Mouse (Mus musculus): ENCODE measurements around the gene Clcc1. TPM values are rescaled to one million over a fixed set of nuclear protein-coding genes. Genes with fewer than 3 reads are reported as not detected.

The Clcc1 gene
- total RNA-seq, 1 experiment from 2014 or later = 48.8 TPM

- no peak for DNase-seq
Observed at GRCm38 (mm10) chr3:108702789-108703188, 49.1 kb downstream of the Clcc1 start.

DNA sequence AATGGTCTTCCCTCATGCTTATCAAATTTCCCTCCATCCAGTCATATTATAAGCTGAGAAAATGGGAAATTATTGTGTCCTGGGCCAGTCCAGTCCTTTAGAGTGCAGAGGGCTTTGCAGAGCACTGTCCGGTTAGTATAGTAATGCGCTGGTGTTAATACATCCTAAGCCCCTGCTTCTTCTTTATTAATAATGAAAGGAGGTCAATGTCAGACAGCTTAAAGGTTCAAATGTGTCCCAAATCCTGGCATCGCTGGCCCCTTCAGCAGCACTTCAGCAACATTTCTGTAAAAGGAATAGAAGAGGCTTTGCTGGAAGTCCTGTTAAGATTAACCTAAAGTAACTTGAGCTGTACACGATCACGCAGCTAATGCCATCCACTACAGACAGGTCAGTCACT, 57.6 kb downstream of the Clcc1 start:
- no peak for DNase-seq

DNA sequence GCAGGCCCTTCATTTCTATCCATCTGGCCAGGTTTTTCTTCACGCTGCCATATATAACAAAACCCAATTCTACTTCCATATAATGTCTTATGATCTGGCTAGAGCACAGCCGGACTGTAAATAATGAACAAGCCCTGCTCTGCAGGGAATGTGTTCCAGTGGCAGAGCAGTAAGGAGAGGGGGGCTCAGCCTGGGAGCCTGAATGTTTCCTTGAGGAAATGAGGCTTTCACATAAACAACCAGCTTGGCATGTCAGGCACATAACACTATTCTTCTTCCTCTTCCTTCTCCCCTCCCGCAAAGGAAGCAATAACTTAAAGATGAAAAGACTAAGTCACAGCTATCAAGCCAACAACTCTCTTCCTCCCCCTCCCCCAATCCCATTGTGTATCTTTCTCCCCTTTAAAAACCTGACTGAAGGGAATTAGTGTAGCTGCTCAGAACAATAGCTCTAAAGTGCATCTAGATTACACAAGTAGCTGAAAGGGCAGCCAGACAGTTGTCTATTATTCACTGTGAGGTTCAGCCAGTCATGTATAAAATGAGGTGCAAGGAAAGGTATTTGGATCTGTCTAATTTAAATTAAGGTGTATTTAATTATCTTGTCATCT, 59.5 kb downstream of the Clcc1 start:
- no peak for DNase-seq

GRCm38 (mm10) chr3:108714837-108715236, 61.1 kb downstream of the Clcc1 start:
- DNase-seq = no peak

DNA sequence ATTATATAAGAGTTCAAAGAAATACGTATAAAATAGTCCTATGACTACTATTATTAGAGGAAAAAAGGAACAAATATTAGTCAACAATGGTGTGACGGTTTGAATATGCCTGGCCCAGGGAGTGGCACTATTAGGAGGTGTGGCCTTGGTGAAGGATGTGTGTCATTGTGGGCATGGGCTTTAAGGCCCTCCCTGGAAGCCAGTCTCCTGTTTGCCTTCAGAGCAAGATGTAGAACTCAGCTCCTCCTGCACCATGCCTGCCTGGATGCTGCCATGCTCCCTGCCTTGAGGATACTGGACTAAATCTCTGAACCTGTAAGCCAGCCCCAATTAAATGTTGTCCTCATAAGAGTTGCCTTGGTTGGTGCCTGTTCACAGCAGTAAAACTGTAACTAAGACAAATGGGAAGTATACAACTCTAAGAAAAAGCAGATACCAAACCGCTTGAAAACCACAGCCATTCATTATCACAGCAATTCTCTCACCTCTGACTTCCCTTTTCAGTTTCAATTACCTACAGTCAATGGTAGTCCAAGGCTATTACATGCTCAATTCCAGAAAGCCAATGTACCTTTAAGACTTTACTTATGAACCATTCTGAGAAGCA, 64.3 kb downstream of the Clcc1 start:
- no peak for DNase-seq

DNA sequence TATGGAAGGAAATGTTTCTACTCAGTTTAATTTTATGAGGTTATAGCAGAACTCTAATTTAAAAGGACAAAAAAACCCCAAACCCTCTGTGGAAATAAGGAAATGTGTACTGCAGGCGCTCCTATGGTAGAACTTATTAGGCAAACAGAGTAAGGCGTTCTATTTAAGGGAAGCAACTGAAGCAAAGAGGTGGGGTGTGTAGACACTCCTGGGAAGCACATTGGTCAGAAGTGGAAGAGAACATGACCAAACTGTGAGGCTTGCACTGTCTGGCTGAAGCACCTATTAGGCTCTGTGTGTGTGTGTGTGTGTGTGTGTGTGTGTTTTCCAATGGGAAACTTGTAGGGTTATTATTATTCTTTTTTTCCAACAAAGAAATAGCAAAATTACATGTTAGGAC, 65.6 kb downstream of the Clcc1 start:
- no peak for DNase-seq

DNA sequence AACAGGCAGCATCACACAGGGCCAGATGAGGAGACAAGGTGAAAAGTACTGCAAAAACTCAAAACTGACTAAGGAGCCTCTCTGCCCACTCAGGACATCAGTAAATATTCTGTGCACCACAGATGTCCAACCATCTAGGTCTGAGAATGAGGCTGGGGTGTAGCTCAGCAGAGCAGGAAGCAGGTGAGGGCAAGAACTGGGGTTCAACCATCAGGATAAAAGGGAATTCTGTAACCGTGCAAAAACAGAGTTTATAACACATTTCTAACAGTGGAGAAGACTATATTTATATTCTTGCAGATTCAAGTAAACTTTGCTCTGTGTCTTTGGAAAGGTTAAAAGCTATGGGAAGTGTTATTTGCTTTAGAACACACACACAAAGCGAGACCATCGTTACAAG, 66.0 kb downstream of the Clcc1 start:
- DNase-seq = no peak

DNA sequence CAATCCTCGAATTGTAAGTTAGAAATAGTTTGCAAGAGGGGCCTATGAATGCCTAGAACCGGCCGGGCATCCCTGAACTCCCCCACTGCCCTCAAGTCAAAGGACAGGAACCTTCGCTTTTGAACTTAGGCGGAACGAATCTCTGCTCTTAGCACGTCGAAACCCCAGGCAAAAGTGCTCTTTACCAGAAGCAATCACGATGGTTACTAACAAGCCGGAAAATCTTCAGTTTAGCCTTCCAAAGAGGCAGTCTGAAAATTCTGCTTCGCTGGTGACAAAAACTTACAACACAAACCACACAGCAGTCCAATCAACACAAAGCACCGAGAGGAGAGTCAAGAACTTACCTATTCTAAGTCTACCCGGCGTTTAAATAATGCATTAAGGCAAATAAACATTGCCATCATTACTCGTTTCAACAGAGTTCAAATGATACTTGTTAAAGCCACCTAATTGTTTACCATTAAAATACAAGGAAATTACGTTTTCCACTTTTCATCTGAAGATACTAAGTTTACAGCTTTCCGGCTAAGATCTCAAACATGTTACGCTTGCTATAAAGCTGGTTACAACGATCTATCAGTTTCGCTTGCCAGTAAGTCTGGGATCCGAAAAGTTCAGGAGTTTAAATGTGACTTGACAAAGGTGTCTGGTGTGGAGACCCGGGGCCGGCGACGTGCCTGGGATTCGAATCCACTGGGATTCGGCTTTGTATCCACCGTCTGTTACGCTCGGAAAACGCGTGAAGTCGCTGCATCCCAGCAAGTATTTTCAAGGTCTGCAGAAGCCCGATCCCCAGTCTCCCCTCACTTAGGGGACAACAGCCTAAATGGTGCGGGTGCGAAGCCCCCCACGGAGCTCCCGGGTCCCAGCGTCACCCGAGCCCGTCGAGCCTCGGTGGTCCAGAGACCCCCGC, 67.6 kb downstream of the Clcc1 start:
- DNase-seq = peak; percentile 32

DNA sequence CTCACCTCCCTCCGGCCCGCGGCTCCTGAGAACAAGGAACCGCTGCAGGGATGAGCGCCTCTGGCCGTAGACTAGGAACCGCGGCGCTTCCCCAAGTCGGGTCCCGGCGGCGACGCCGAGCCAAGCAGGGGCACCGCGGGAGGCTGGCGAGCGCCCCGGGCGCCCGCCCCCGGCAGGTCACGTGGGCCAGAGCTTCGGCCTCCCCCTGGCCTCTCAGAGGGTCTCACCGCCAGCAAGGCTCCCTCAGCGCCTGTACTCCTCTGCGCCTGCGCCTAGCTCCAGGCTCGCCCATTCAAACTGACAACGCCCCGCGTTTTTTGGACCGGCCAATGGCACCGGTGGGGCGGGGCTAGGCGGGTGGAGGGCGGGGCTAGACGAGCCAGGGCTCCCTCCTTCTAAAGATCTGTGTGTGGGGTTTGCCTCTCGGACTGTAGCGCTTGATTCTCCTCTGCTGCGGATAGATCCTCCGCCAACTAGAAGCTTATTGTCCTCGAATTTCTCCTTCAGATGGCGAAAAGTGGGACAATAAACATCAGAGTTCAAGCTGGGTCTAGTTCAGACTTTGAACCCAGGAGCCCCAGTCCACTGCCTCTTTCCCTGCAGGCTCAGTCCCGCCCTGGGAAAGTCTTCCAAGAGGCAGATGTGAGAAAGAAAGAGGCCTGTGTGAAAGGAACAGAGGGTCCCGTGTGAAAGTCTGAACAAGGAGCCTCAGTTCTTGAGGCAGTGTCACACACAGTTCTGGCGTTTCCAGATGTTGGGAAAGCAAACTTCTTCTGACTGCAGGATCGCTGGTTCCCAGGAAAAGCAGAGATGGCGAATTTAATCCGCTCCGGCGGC, 68.5 kb downstream of the Clcc1 start, which contains the start of gene Gpsm2:
Gpsm2 (minus strand) TSS at position 274 of the 837 bp plus-strand sequence.
- peak; percentile 98 for DNase-seq

DNA sequence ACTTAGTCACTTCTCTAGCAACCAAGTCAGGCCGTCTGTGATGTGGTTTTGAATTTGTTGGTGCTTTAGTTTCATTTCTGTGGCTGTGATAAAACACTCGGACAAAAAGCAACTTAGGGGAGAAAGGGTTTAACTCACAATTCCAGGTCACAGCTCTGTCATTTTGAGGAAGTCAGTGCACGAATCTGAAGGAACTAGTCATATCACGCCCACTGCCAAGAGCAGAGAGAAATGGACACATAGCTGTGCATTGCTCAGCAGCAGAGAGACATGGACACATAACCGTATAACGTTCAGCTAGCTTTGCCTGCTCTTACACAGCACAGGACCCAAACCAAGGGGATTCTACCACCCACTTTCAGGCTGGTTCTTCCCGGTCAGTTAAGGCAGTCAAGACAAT, 72.7 kb downstream of the Clcc1 start:
- no peak for DNase-seq

DNA sequence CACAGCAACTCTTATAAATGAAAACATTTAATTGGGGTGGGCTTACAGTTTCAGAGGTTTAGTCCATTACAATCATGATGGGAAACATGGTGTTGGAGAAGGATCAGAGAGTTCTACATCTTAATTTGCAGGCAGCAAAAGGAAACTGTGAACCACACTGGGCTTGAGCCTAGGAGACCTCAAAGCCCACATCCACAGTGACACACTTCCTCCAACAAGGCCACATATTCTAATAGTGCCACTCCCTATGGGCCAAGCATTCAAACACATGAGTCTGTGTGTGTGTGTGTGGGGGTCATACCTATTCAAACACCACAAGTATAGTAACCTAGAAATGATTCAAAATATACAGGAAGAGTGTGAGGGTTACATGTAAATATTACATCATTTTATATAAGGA, 73.6 kb downstream of the Clcc1 start:
- DNase-seq = no peak

GRCm38 (mm10) chr3:108727776-108728175, 74.1 kb downstream of the Clcc1 start:
- DNase-seq = no peak

Other genes with a start within 250 kb of the Clcc1 start
- 6.4 and 7.5 TPM in 2 replicates for gene Celsr2, start 238.4 kb upstream of the Clcc1 start, total RNA-seq (2021)
- 170 and 185 TPM in 2 replicates for gene Sars, start 208.7 kb upstream of the Clcc1 start, total RNA-seq (2021)
- not detected in 2 replicates for gene 1700013F07Rik, start 119.8 kb upstream of the Clcc1 start, total RNA-seq (2021)
- gene 5330417C22Rik, start 117.4 kb upstream of the Clcc1 start, total RNA-seq (2021) = 7.5 and 9.4 TPM in 2 replicates
- 48.8 and 56.2 TPM in 2 replicates for gene Tmem167b, start 91.4 kb upstream of the Clcc1 start, total RNA-seq (2021)
- gene Taf13, start 82.2 kb upstream of the Clcc1 start, total RNA-seq (2021) = 25.0 and 27.6 TPM in 2 replicates
- 12.5 and 13.0 TPM in 2 replicates for gene Wdr47, start 62.6 kb upstream of the Clcc1 start, total RNA-seq (2021)
- gene Gpsm2, start 68.4 kb downstream of the Clcc1 start, total RNA-seq (2021) = 3.9 and 5.3 TPM in 2 replicates
- gene Aknad1, start 85.7 kb downstream of the Clcc1 start, total RNA-seq (2021) = not detected in 2 replicates
- 45.0 and 63.2 TPM in 2 replicates for gene Stxbp3, start 186.6 kb downstream of the Clcc1 start, total RNA-seq (2021)
- gene Fndc7, start 236.1 kb downstream of the Clcc1 start, total RNA-seq (2021) = 0.57 and 0.79 TPM in 2 replicates

Data from adrenal gland, postnatal 25 days (tissue).